Mouse (Mus musculus) heart, adult 18-20 months (tissue): ENCODE results near the gene Cblc. TPM values are rescaled to one million over a fixed set of nuclear protein-coding genes. Genes with fewer than 3 reads are reported as not detected.

Experiments used
- DNase-seq, 2 experiments: peaks; one replicate each; pipeline ENCODE4 v3.0.0; 2021 to 2022; ENCODE audit warnings: mixed read lengths in 1 of 2
- long read RNA-seq, 2 experiments: library from polyadenylated mRNA; stranded (forward); transcript quantifications; one replicate each; pipeline ENCODE4 v2.0.0; 2021
- total RNA-seq, 2 experiments: library from RNA; stranded (reverse); gene quantifications; 2 replicates each; pipeline ENCODE4 v1.2.3; 2021

The Cblc gene
- under 1 TPM; 0.35 to 0.75 TPM for total RNA-seq
- long read RNA-seq, experiment 1 = 0 reads
- long read RNA-seq, experiment 2, partial matches to known transcripts = 0 of 1 reads
- long read RNA-seq, experiment 2, other reads (novel, unspliced or antisense) = 0 of 1 reads

DNA sequence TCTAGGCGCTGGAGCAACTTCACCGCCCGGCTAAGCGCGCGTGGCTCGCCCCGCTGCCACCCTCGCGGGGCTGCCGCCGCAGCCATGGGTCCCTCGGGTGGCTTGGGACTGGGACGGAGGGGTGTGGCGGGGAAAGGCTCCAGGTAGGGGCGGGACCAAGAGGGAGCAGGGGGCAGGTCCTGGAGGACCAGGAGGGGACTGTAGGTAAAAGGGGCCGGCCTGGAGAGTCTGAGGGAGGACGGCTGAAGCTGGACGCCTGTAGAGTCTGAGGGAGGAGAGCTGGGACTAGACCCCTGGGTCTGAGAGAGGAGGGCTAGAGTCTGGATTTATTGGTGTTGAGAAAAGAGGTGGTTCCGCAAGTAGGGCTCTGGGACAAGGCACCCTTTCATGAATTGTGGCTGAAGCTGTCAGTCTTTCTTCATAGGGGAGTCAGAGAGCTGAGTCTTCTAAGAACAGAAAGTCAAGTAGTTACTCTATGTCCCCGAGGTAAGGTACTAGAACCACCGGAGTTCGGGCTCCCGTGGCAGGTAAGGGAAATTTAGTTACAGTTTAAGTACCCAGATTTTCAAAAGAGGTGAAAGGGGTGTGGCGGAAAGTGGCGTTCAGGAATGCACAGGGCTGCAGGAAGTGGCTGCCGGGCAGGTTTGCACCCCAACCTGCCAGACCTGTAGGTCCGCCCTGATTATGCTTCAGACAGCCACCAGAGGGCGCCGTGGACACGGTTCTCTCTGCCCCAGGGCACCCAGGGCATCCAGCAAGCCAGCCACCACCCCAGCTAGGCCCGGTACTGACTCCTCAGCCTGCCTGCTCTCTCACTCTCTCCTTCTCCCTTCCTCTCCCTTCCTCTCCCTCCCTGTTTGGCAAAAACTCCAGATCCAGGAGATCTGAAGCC lies at the start of gene Cblc:
Gene Cblc (minus strand): TSS at position 113 of the 892 bp plus-strand sequence.
- peak; percentile 79 to 88 for DNase-seq

DNA sequence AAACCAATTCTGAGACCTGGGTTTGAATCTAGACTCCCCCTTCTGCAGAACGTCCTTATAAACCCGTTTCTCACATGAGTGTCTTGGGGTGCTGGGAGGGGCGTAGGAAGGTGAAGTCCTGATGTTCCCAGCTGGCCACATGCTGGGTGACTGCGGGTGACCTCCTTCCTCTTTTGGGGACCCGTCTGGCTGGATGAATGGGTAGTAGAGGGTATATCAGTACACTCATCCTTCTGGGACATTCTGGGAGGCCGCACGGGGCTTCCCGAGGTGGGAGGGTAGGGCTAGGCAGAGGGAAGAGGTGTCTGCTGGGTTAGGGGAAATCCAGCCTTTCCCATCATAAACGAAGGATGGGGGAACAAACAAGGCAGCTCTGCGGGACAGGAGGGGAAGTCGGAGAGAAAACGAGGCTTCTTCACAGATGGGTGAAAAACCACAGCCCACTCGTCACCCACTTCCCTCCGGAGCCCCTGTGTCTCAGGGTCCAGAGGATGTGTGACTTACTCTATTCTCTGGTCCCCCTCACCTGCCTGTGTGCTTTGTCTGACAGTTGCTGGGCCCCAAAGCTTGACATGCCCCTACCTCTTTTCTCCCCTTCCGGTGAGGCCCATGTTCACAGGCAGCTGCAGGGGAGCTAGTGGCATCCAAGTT lies 48.0 kb upstream of the Cblc start:
- DNase-seq = no peak

DNA sequence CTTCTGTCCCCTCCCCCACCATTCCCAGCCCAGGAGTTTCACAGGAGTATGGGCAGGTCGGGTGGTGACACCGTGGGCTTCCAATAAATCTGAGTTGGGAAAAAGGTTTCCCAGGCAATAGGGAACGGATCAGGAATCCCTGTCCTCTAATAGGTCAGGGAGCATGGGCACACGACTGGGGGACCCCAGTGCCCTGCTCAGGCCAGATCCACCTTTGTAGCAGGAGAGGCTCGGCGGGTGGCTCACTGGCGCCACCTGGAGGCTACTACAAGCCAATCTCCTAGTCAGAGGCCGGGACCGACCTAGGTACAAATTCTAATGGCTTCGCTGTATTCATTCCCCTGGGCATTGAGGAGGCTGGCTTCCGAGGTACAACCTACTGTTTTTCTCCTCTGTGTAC lies 47.0 kb upstream of the Cblc start:
- peak; percentile 74 to 83 for DNase-seq

DNA sequence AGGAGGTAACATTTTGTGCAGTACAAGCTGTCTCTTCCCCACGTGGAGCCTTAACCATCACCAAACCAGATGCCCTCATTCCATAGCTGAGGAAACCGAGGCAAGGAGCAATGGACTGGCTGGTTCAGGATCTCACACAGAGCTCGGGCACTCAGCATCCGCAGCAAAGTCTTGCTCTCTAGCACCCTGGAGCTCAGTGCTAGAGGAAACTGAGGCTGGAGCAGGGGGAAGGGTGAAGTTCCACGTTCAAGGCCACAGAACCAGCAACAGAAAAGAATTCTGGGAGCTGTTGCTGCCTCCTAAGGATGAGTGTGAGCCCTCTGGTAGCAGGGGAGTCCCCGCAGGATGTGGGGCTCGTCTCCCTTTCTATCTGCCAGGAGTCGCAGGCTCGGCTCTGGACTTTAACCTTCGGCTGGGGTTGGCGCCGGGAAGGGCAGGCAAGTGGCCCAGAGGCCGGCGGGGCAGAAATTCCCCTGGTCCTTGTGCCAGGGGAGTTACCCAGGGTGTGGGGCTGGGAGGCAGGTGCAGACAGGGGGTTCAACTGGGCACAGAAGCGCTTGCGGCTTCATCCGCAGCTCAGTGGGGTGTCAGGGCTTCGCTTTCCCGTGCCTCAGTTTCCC lies 46.4 kb upstream of the Cblc start:
- DNase-seq = peak; percentile 51 to 55

DNA sequence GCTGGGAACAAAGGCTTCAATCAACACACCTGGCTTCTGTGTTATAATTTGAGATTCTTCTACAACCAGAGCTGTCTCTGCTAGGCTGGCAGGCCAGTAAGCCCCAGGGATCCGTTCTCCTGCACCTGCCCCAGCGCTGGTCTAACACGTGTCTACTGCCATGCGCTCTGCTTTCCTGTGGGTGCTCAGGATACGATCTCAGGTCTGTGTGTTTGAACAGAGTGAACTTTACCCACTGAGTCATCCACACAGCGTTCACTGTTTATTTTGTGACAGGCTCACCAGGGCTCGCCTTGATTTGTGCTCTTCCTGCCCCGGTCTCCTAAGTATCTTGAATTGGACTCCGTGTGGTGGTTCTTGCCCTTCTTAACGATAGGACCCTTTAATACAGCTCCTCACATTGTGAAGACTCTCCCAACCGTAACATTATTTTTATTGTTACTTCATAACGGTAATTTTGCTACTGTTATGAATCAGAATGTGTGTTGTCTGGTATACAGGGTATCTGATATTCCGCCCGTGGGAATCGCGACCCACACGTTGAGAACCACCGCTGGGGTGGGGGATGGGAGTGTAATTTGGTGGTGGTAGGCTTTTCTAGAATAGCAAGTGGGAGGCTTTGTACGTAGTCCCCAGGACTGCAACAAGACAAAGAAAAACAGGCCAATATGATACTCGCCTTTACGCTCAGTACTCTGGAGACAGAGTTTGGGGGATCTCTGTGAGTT lies 45.2 kb upstream of the Cblc start:
- DNase-seq = no peak

DNA sequence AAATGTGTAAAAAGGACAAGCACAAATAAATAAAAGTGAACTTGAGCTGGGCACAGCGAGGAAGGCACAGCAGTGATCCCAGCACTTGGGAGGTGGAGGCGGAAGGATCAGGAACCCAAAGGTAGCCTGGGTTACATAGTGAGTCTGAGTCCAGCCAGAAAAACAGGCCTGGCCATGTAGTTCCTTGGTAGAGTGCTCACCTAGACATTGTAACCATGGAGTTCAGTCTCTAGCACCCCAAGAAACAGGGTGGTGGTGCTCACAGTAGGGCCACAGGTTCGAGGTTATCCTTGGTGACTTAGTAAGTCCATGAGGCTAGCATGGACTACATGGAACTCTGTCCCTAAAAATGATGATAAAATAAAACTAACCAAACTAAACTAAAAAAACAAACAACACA lies 44.3 kb upstream of the Cblc start:
- no peak for DNase-seq

DNA sequence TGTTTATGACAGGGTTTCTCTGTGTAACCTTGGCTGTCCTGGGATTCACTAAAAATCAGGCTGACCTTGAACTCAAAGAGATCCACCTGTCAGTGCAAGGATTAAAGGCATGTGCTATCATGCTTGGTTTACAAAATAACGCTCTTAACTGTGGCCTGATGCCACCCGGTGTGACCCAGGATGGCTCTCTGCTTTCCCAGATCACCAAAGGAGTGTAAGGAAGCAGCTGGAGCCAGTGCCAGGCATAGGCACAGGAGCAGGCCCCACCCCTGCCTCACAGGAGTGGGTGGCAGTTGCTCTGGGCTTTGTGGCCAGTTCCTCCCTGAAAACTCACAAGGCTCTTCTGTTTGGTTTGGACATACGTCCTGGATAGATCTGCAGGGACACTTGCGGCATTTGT lies 43.8 kb upstream of the Cblc start:
- DNase-seq = no peak

DNA sequence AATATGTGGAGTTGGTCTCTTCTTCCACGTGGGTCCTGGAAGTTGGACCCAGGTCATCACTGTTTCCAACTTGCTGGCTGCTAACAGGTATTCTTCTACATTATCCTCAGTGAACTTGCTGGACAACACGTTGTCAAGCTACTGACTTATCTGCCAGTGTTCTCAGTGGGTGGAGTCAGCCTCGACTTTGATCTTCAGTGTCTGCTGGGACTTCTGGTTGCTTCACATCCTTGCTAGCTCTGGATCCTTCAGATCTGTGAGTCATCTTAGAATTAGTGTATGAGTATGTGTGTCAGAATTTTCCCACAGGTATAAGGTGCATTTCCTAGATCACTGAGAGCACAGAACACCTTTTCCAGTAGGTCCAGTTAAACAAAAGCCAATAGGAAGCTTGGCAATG lies 40.2 kb upstream of the Cblc start:
- no peak for DNase-seq

DNA sequence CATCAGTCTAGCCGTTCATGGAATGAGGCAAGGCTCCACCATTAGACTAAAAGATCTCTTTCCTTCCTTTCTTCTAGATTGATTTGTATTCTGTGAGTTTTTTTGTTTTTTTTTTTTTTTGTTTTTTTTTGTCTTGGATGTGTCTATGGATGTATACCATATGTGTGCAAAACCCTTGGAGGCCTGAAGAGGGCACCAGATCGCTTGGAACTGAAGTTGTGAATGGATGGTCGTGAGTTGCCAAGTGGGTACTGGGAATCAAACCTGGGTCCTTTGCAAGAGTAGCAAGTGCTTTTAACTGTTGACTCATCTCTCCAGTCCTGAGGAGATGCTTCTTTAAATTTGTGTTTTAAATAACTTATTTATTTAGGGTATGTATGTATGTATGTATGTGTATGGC lies 37.4 kb upstream of the Cblc start:
- DNase-seq = no peak

DNA sequence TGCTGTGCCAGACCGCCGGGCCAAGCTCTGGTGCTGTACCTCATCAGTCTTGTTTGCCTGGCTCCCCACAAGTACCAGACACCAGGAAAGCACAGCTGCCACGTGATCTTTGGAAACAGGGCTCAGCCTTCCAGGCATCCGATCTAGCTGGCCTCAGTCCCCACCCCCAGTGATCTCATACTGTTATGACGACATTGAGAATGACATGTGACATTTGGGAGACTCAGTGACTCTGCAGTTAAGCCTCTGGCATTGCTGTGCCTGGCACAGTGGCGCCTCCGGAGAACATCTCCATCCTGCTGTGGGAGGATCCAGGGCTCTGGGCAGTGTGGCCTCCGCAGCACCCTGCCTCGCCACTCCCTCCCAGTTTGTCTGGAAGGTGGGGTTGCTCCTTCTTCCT lies 35.2 kb upstream of the Cblc start:
- DNase-seq = peak; percentile 36 to 50

DNA sequence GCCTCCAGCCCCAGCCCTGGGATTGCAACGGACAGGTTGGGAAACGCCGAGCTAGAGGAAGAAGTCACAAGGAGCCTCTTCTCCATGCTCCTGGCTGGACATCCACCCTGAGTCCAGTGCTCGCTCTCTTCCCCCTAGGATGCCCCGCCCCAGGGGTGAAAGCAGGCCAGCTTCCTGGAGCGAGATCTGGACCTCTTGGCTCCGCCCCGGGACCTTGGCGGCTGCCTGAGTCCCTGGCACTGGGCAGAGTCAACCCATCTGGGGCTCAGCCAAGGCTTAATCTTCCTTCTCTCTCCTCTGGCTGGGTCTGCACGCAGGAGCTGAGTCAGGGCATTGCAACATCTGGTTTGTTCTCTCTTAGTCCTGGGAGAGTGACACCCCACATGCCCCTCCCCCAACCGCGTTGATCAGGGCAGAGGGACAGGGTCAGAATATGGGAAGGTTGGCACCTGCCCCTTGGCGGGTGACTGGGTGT lies 34.1 kb upstream of the Cblc start:
- peak; percentile 95 to 97 for DNase-seq

DNA sequence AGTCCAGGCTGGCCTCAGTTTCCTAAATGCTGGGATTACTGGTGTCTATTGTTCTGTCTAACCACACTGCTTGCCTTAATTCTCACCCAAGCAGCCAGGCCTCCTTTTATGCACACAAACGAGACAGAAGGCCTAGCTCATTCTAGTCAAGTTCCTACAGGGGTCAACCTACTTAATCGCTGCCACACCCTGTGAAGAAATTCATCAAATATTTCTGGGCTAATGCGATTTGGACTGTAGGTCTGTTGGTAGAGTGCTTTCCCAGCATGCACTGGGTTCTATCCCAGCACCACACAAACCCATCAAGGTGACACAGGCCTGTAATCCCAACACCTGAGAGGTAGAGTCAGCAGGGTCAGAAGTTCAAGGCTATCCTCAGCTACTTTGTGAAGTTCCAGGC lies 33.1 kb upstream of the Cblc start:
- DNase-seq = no peak

DNA sequence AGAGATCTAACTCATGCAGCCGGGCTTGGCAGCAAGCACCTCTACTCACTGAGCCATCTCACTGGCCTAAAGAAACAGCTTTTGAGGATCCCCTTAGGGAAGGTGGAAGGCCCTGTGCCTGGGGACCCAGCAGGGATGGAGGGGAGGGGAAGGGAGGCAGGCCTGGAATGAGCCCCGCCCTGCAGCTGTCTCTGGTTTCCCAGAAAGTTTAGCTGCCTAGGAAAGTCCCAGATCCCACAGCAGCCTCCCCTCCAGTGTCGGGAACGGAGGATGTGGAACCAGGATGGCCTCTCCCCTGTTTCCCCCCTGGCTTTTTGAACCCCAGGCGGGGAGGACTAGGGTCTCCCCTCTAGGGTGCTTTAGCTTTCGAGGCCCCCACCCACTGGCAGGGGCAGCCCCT lies 30.1 kb upstream of the Cblc start:
- DNase-seq = peak in 1 of 2 experiments; percentile 67

DNA sequence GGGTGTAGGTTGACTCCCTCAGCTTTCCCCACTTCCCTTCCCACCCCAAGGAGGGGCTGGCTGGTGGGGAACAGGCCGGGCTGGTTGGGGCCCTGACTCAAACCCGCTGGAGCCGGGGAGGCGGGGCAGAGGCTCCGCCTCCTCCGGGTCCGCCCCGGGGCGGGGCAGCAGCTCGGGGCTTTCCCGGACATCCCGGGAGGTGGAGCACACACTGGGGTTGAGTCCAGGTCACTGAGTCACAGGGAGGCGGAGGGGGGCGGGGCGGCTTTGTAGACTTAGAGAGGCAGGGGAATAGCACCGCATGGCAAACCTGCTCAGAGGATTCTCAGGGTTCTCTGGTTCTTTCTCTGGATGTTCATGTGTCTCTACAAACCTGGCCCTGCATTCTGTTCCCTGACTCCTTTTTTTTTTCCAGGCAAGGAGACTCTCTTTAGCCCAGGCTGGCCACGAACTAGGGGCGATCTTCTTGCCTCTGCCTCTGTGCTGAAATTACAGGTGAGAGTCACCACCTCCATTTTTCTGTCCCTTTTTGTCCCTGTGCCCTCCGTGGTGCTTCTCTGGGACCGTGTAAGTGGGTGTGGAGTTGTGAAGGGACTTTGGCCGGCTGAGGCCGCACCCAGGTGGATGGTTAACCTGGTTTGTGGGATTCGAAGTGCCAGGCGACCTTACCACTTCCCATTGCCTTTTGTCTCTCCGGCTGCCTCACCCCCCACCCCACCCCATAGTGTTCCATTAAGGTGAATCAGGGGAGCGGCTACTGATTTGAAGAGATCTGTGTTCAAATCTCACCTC lies 27.8 kb upstream of the Cblc start:
- DNase-seq = peak; percentile 94

DNA sequence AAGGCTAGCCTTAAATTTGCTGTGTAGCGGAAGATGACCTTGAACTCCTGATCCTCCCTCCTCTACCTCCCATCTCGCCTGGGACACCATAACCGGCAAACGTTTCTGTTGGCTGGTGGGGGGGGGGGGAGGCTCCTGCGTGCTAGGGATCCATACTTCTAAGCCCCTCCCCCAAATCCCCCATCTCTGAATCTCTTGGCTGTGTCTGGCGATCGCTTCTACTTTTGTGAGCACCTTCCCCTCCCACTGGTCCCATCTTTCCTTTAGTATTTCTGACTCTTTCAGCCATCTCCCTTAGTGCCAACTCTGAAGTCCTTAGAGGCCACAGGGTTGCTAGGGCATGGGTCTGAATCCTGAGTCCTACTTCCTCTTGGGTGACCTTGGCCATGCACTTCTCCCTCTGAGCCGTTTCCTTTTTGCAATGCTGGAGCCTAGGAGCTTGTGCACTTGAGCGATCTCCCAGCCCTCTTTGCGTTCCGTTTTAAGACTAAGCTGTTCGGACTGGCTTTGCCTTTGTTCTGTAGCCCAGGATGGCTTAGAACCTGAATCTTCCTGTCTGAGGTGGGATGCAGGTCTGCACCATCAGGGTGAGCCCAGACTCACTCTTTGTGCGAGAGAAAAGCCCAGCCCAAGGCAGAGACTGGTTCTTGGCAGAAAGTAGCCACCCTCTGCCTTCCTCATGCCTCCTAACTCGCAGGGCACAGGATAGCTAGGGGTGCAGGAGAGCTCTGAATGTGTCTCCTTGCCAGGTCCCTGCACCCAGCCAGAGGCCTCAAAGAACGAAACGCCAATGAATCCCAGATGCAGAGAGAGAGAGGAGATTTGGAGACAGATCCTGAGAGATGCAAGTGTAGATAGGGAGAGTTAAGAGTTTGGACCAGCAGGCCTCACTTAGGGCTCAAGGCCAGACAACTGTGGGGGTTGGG lies 26.9 kb upstream of the Cblc start:
- peak in 1 of 2 experiments; percentile 61 for DNase-seq

DNA sequence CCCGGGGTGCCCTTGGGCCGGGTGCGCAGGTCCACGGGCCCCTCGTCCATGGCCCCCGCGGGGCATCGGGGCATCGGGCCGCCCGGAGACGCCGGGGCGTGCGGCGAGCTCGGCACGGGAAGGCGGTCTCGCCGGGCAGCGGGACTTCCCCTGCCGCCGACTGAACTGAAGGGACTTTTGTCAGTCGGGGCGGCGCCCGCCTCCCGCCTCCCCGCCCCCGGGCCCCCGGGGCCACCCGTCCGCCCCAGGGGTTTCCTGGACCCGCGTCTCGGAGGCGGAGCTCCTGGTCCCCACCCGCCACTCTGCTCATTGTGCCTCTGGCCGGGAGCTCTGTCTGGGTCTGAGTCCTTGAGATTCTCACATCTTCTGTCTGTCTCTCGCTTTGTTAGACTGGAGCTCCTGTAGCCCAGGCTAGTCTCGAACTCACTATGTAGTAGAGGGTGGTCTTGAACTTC lies 26.0 kb upstream of the Cblc start, which contains the start of gene Bcl3:
Gene Bcl3 (minus strand): TSS at position 167 of the 455 bp plus-strand sequence.
- DNase-seq = peak; percentile 78 to 91

DNA sequence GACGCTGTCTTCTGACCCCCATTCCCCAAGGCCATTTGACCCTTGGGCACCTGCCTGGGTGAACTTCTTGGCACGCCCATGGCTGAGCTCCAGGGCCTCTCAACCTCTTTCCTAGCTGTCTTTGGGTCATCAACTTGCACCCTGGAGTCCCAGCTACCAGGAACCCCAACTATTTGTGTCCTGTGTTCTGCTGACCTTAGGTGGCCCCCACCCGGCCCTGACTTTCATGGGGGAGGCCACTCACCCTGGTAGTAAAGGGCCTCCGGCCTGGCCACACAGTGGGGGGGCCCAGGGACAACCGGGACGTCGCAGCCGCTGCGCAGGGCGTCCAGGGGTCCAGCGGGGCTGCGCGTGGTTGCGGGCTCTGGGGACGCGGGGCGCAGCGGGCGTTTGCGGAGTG lies 25.6 kb upstream of the Cblc start:
- no peak for DNase-seq

DNA sequence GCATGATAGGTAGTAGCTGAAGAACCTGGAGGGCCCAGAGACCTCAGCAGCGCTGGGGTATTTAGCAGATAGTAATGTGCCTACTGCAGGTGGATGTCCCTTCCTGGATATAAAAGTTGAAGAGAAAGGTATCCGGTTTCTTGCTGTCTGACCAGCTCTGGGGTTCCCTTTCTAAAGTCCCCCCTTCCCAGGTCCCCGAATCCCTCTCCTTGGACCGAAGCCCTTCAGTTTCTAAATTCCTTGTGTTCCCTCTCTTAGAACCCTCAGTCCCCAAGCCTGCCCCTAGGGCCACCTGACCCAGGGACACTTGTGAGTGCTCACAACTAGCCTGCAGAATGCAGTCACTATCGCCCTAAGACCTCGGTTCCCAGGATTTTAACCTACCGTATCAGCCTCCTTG lies 25.0 kb upstream of the Cblc start:
- no peak for DNase-seq

DNA sequence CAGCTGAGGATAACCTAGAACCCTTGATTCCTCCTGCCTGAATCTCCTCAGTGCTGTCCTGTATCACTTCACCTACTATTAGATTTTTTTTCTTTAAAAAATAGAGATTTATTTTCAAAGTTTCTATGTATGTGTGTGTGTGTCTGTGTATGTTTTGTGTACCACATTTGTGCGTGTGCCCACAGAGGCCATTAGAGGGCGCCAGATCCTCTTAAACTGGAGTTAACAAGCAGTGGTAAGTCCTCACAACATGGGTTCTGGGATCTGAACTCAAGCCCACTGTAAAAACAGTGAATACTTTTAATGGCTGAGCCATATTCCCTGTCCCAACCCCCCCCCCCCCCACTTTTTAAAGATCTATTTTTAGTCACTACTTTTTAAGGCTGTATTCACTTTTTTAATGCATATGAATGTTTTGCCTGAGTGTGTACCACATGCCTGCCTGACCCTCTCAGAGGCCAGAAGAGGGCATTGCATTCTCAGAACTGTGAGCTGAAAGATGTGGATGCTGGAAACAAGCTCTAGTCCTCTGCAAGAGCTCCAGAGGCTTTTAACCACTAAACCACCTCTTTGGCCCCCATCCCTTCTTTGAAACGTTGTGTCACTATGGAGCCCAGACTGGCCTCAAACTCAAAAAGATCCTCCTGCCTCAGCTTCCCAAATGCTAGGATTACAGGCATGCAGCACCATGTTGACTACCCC lies 23.9 kb upstream of the Cblc start:
- no peak for DNase-seq
